Mouse (Mus musculus) kidney, adult 8-10 months (tissue): ENCODE results near the gene Lrrc42.

ENCODE experiments used
- DNase-seq, 2 experiments: peaks; one replicate each; pipeline ENCODE4 v3.0.0; 2022

Lrrc42 gene

DNA sequence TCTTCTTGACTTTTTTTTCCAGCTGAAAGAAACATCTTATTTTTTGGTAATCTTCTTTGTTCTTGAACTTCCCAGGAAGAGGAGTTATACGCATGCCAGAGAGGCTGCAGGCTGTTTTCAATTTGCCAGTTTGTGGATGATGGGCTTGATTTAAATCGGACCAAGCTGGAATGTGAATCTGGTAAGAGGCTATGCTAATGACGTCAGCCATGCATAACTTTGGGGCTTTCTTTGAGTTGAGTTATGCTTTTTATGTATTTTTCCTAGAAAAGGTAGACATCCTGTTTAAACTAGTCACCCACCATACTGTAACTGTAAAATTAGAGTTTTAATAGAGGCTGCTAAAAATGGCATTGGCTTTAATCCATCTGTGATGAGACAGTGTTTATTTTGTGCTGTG is 67.6 kb downstream of the Lrrc42 start:
- no peak for DNase-seq
